Mouse (Mus musculus) liver, postnatal 0 days (tissue): Measurements from ENCODE around the gene Opn3. TPM values are rescaled to one million over a fixed set of nuclear protein-coding genes. Genes with fewer than 3 reads are reported as not detected.

Experiments
- ATAC-seq: fragments of 200-750 bp; cut with Nextera tagmentation; 2 replicates; pipeline ENCODE4 v1.8.0; 2017; ENCODE audit warnings: mild to moderate bottlenecking, moderate library complexity
- DNase-seq: peaks from one replicate; pipeline ENCODE4 v3.0.0-alpha.2; 2016
- H3K27ac ChIP-seq: fragments of 300-500 bp; sonication (generic); 2 replicates; pipeline ENCODE4 v1.5.1; 2014; ENCODE audit warnings: antibody characterized with exemption, moderate library complexity, mild to moderate bottlenecking, low read depth
- H3K27me3 ChIP-seq: fragments of 300-500 bp; sonication (generic); 2 replicates; pipeline ENCODE4 v1.6.1; 2014; ENCODE audit warnings: low read length, control low read depth, mixed read lengths; ENCODE audit not compliant: insufficient read depth
- H3K36me3 ChIP-seq: fragments of 300-500 bp; sonication (generic); replicated peaks from 2 replicates; pipeline ENCODE4 v1.6.1; 2014; ENCODE audit warnings: mild to moderate bottlenecking, control low read depth, low read length, moderate library complexity, mixed read lengths; ENCODE audit not compliant: insufficient read depth
- H3K4me1 ChIP-seq: fragments of 300-500 bp; sonication (generic); 2 replicates; pipeline ENCODE4 v1.6.1; 2014; ENCODE audit warnings: antibody characterized with exemption, mild to moderate bottlenecking, control low read depth; ENCODE audit not compliant: insufficient read depth
- H3K4me2 ChIP-seq: fragments of 300-500 bp; sonication (generic); 2 replicates; pipeline ENCODE4 v1.6.1; 2014; ENCODE audit warnings: low read depth, mild to moderate bottlenecking, low read length, moderate library complexity, mixed read lengths
- H3K4me3 ChIP-seq: fragments of 300-500 bp; sonication (generic); 2 replicates; pipeline ENCODE4 v1.5.1; 2014; ENCODE audit warnings: low read depth, low read length
- H3K9ac ChIP-seq: fragments of 300-500 bp; sonication (generic); replicated peaks from 2 replicates; pipeline ENCODE4 v1.6.1; 2014; ENCODE audit warnings: mild to moderate bottlenecking, moderate library complexity
- H3K9me3 ChIP-seq: fragments of 300-500 bp; sonication (generic); 2 replicates; pipeline ENCODE4 v1.6.1; 2016; ENCODE audit warnings: mild to moderate bottlenecking, control low read depth, low read length, mixed read lengths
- CTCF ChIP-seq: sonication (generic); IDR thresholded peaks from 2 replicates; pipeline ENCODE4 v1.5.1; 2016; ENCODE audit warnings: antibody characterized with exemption, low read depth
- EP300 ChIP-seq: IDR thresholded peaks from 2 replicates; pipeline ENCODE4 v1.6.1; 2016; ENCODE audit warnings: antibody characterized with exemption, low read depth, mild to moderate bottlenecking
- WGBS: fragments of 180-500 bp; shearing (Covaris S2); extraction: QIAGEN DNeasy Blood & Tissue Kit; methylation state at CpG from one replicate; pipeline ENCODE4 v1.1.7; 2014; ENCODE audit not compliant: insufficient replicate concordance; 5-methylcytosine and 5-hydroxymethylcytosine counted together
- polyA plus RNA-seq: library from polyadenylated mRNA; unstranded; fragments of >200 nt; fragmentation: Nextera tagmentation; extraction: Ambion mirVana; gene quantifications from 2 replicates; pipeline ENCODE4 v1.2.1, GENCODE M21; 2015

The Opn3 gene
- polyA plus RNA-seq, 1 experiment from 2014 or later: 1.6 TPM

- Histone ChIP-seq H3K27ac (peak overlapping the region; percentile 86; the same call in 1 of the 2 replicates), H3K9me3 (no peaks in the 10 kb centered on the region), H3K9ac (peak overlapping the region; percentile 88), H3K36me3 (peaks cover 8% of the 10 kb centered on the region; the same call in 1 of the 2 replicates), H3K4me2 (peak overlapping the region; percentile 85), H3K4me3 (peak overlapping the region; percentile 82), H3K4me1 (peaks cover 18% of the 10 kb centered on the region), H3K27me3 (no peaks in the 10 kb centered on the region)
- WGBS: 2% methylated on average over 22 of the region's 22 CpGs
- TF ChIP-seq EP300: no peak
- TF ChIP-seq CTCF: no peak
- DNase-seq (no peak), ATAC-seq (no peak)
Observed at GRCm38 (mm10) chr1:175691686-175692245, 810 bp downstream of the Opn3 start.

GRCm38 (mm10) chr1:175680995-175681394, 11.6 kb downstream of the Opn3 start:
- Histone ChIP-seq H3K4me2 (no peak overlapping the region), H3K4me1 (no peaks in the 10 kb centered on the region), H3K27me3 (no peaks in the 10 kb centered on the region), H3K9me3 (no peaks in the 10 kb centered on the region), H3K4me3 (no peak overlapping the region), H3K27ac (no peak overlapping the region), H3K36me3 (peaks cover 5% of the 10 kb centered on the region; the same call in 1 of the 2 replicates), H3K9ac (no peak overlapping the region)
- DNase-seq (no peak), ATAC-seq (no peak)
- TF ChIP-seq CTCF (no peak), EP300 (no peak)
- WGBS: 65% methylated on average over 5 of the region's 6 CpGs

GRCm38 (mm10) chr1:175677459-175677858, 15.1 kb downstream of the Opn3 start:
- DNase-seq (no peak), ATAC-seq (no peak)
- H3K36me3 ChIP-seq: no peaks in the 10 kb centered on the region
- no peaks in the 10 kb centered on the region for H3K9me3 ChIP-seq
- no peak overlapping the region for H3K4me2 ChIP-seq
- H3K4me1 ChIP-seq: no peaks in the 10 kb centered on the region
- H3K4me3 ChIP-seq: no peak overlapping the region
- no peak overlapping the region for H3K27ac ChIP-seq
- WGBS: 74% methylated on average over 6 of the region's 6 CpGs
- TF ChIP-seq EP300 (no peak), CTCF (no peak)
- no peak overlapping the region for H3K9ac ChIP-seq
- H3K27me3 ChIP-seq: no peaks in the 10 kb centered on the region

- Histone ChIP-seq H3K4me2 (no peak overlapping the region), H3K9me3 (no peaks in the 10 kb centered on the region), H3K4me1 (no peaks in the 10 kb centered on the region), H3K9ac (no peak overlapping the region), H3K27ac (no peak overlapping the region), H3K4me3 (no peak overlapping the region), H3K27me3 (no peaks in the 10 kb centered on the region), H3K36me3 (no peaks in the 10 kb centered on the region)
- WGBS: 76% methylated on average over 6 of the region's 6 CpGs
- no peak for TF ChIP-seq CTCF
- TF ChIP-seq EP300: no peak
- DNase-seq (no peak), ATAC-seq (no peak)
Observed at GRCm38 (mm10) chr1:175675116-175675515, 17.5 kb downstream of the Opn3 start.

GRCm38 (mm10) chr1:175673563-175674325, 18.8 kb downstream of the Opn3 start:
- no peak for TF ChIP-seq EP300
- no peak for TF ChIP-seq CTCF
- WGBS: 67% methylated on average over 7 of the region's 7 CpGs
- no peak overlapping the region for H3K27ac ChIP-seq

GRCm38 (mm10) chr1:175671626-175672025, 20.9 kb downstream of the Opn3 start:
- TF ChIP-seq EP300 (no peak), CTCF (peak; percentile 36; the same call in 1 of the 2 replicates)
- Histone ChIP-seq H3K9me3 (no peaks in the 10 kb centered on the region), H3K36me3 (no peaks in the 10 kb centered on the region), H3K27ac (no peak overlapping the region), H3K4me1 (no peaks in the 10 kb centered on the region), H3K4me2 (no peak overlapping the region), H3K4me3 (no peak overlapping the region), H3K27me3 (no peaks in the 10 kb centered on the region), H3K9ac (no peak overlapping the region)
- WGBS: 7% methylated on average over 1 of the region's 1 CpGs
- no peak for DNase-seq
- no peak for ATAC-seq

More at GRCm38 (mm10) chr1:175673563-175674325, 18.8 kb downstream of the Opn3 start:
- Histone ChIP-seq H3K4me1 (no peaks in the 10 kb centered on the region), H3K9me3 (no peaks in the 10 kb centered on the region), H3K9ac (no peak overlapping the region), H3K4me3 (no peak overlapping the region), H3K27me3 (no peaks in the 10 kb centered on the region), H3K36me3 (no peaks in the 10 kb centered on the region), H3K4me2 (no peak overlapping the region)
- ATAC-seq: no peak
- no peak for DNase-seq
